Mouse (Mus musculus): ENCODE measurements around the gene Chpt1. TPM values are rescaled to one million over a fixed set of nuclear protein-coding genes. Genes with fewer than 3 reads are reported as not detected.
"Not testable (repeated sequence)": the region's sequence is repeated elsewhere in the genome, so short reads cannot be mapped to it uniquely, and the experiment has no call there.

Gene Chpt1
- polyA plus RNA-seq, 1 experiment from 2014 or later: 4.7 TPM

- H3K36me3 ChIP-seq (replicated peaks): no peaks in the 10 kb centered on the region
- H3K27ac ChIP-seq (replicated peaks): no peak overlapping the region
- no peaks in the 10 kb centered on the region for H3K4me1 ChIP-seq (replicated peaks)
- 47% methylated on average over 4 of the region's 4 CpGs for WGBS (ENCODE audit: insufficient replicate concordance)
- no peak for ATAC-seq (ENCODE audit: insufficient read depth)
- no peaks in the 10 kb centered on the region for H3K9me3 ChIP-seq (replicated peaks)
- H3K4me2 ChIP-seq: no peak overlapping the region
- H3K27me3 ChIP-seq: no peaks in the 10 kb centered on the region
- H3K4me3 ChIP-seq (replicated peaks): no peak overlapping the region
- H3K9ac ChIP-seq: no peak overlapping the region
Observed at GRCm38 (mm10) chr10:88494959-88495587, 8.8 kb downstream of the Chpt1 start.

GRCm38 (mm10) chr10:88492658-88493057 lies 11.2 kb downstream of the Chpt1 start:
- WGBS (ENCODE audit: insufficient replicate concordance): 55% methylated on average over 8 of the region's 8 CpGs
- Histone ChIP-seq H3K27me3 (no peaks in the 10 kb centered on the region), H3K36me3 (replicated peaks) (no peaks in the 10 kb centered on the region), H3K27ac (replicated peaks) (no peak overlapping the region), H3K9me3 (replicated peaks) (no peaks in the 10 kb centered on the region), H3K4me1 (replicated peaks) (no peaks in the 10 kb centered on the region), H3K9ac (no peak overlapping the region), H3K4me3 (replicated peaks) (no peak overlapping the region), H3K4me2 (no peak overlapping the region)
- no peak for ATAC-seq (ENCODE audit: insufficient read depth)

GRCm38 (mm10) chr10:88491632-88492031 lies 12.2 kb downstream of the Chpt1 start:
- Histone ChIP-seq H3K4me2 (no peak overlapping the region), H3K4me1 (replicated peaks) (no peaks in the 10 kb centered on the region), H3K4me3 (replicated peaks) (no peak overlapping the region), H3K9me3 (replicated peaks) (no peaks in the 10 kb centered on the region), H3K36me3 (replicated peaks) (no peaks in the 10 kb centered on the region), H3K27ac (replicated peaks) (no peak overlapping the region), H3K27me3 (no peaks in the 10 kb centered on the region), H3K9ac (no peak overlapping the region)
- ATAC-seq (ENCODE audit: insufficient read depth): no peak
- WGBS (ENCODE audit: insufficient replicate concordance): 40% methylated on average over 7 of the region's 7 CpGs

GRCm38 (mm10) chr10:88488629-88489028 lies 15.2 kb downstream of the Chpt1 start:
- no peaks in the 10 kb centered on the region for H3K4me1 ChIP-seq (replicated peaks)
- H3K9me3 ChIP-seq (replicated peaks): no peaks in the 10 kb centered on the region
- no peaks in the 10 kb centered on the region for H3K36me3 ChIP-seq (replicated peaks)
- no peak overlapping the region for H3K4me3 ChIP-seq (replicated peaks)
- 76% methylated on average over 5 of the region's 5 CpGs for WGBS (ENCODE audit: insufficient replicate concordance)
- no peak for ATAC-seq (ENCODE audit: insufficient read depth)
- no peak overlapping the region for H3K27ac ChIP-seq (replicated peaks)
- no peak overlapping the region for H3K9ac ChIP-seq
- no peak overlapping the region for H3K4me2 ChIP-seq
- H3K27me3 ChIP-seq: no peaks in the 10 kb centered on the region

GRCm38 (mm10) chr10:88482866-88483265 lies 21.0 kb downstream of the Chpt1 start:
- H3K27ac ChIP-seq (replicated peaks); H3K9me3 ChIP-seq (replicated peaks); H3K36me3 ChIP-seq (replicated peaks); H3K4me1 ChIP-seq (replicated peaks); ATAC-seq (ENCODE audit: insufficient read depth); H3K27me3 ChIP-seq; H3K4me3 ChIP-seq (replicated peaks); H3K4me2 ChIP-seq; H3K9ac ChIP-seq: not testable (repeated sequence)
- WGBS (ENCODE audit: insufficient replicate concordance): 74% methylated on average over 10 of the region's 10 CpGs

GRCm38 (mm10) chr10:88460122-88460820 lies 43.6 kb downstream of the Chpt1 start:
- WGBS (ENCODE audit: insufficient replicate concordance): 75% methylated on average over 18 of the region's 18 CpGs
- Histone ChIP-seq H3K4me1 (replicated peaks) (no peaks in the 10 kb centered on the region), H3K27me3 (no peaks in the 10 kb centered on the region), H3K4me2 (no peak overlapping the region), H3K9me3 (replicated peaks) (no peaks in the 10 kb centered on the region), H3K27ac (replicated peaks) (no peak overlapping the region), H3K4me3 (replicated peaks) (no peak overlapping the region), H3K36me3 (replicated peaks) (no peaks in the 10 kb centered on the region), H3K9ac (no peak overlapping the region)
- no peak for ATAC-seq (ENCODE audit: insufficient read depth)

- ATAC-seq (ENCODE audit: insufficient read depth): no peak
- H3K4me3 ChIP-seq (replicated peaks): no peak within 1 kb of the TSS
- H3K4me1 ChIP-seq (replicated peaks): no peaks in the 10 kb centered on the region
- no peak within 1 kb of the TSS for H3K9ac ChIP-seq
- H3K4me2 ChIP-seq: no peak within 1 kb of the TSS
- 75% methylated on average over 33 of the region's 33 CpGs for WGBS (ENCODE audit: insufficient replicate concordance)
- no peaks in the 10 kb centered on the region for H3K27me3 ChIP-seq
- no peak within 1 kb of the TSS for H3K27ac ChIP-seq (replicated peaks)
- H3K36me3 ChIP-seq (replicated peaks): no peaks in the 10 kb centered on the region
- H3K9me3 ChIP-seq (replicated peaks): no peaks in the 10 kb centered on the region
Observed at GRCm38 (mm10) chr10:88459502-88459992, 44.3 kb downstream of the Chpt1 start, which contains the start of gene Sycp3. TSS of gene Sycp3 (plus strand) at chr10:88459569.

- H3K36me3 ChIP-seq (replicated peaks): no peaks in the 10 kb centered on the region
- H3K27me3 ChIP-seq: no peaks in the 10 kb centered on the region
- no peak overlapping the region for H3K27ac ChIP-seq (replicated peaks)
- H3K4me2 ChIP-seq: no peak overlapping the region
- no peak overlapping the region for H3K4me3 ChIP-seq (replicated peaks)
- WGBS (ENCODE audit: insufficient replicate concordance): 31% methylated on average over 6 of the region's 6 CpGs
- H3K9ac ChIP-seq: no peak overlapping the region
- ATAC-seq (ENCODE audit: insufficient read depth): no peak
- no peaks in the 10 kb centered on the region for H3K4me1 ChIP-seq (replicated peaks)
- H3K9me3 ChIP-seq (replicated peaks): no peaks in the 10 kb centered on the region
Observed at GRCm38 (mm10) chr10:88457816-88458215, 46.1 kb downstream of the Chpt1 start.

- no peak overlapping the region for H3K4me2 ChIP-seq
- H3K36me3 ChIP-seq (replicated peaks): no peaks in the 10 kb centered on the region
- no peaks in the 10 kb centered on the region for H3K9me3 ChIP-seq (replicated peaks)
- H3K4me3 ChIP-seq (replicated peaks): no peak overlapping the region
- H3K4me1 ChIP-seq (replicated peaks): no peaks in the 10 kb centered on the region
- no peaks in the 10 kb centered on the region for H3K27me3 ChIP-seq
- ATAC-seq (ENCODE audit: insufficient read depth): no peak
- H3K27ac ChIP-seq (replicated peaks): no peak overlapping the region
- H3K9ac ChIP-seq: no peak overlapping the region
- WGBS (ENCODE audit: insufficient replicate concordance): 65% methylated on average over 6 of the region's 6 CpGs
Observed at GRCm38 (mm10) chr10:88451990-88452389, 51.9 kb downstream of the Chpt1 start.

GRCm38 (mm10) chr10:88451221-88451620 lies 52.7 kb downstream of the Chpt1 start:
- Histone ChIP-seq H3K9me3 (replicated peaks) (no peaks in the 10 kb centered on the region), H3K27ac (replicated peaks) (no peak overlapping the region), H3K9ac (no peak overlapping the region), H3K4me1 (replicated peaks) (no peaks in the 10 kb centered on the region), H3K36me3 (replicated peaks) (no peaks in the 10 kb centered on the region), H3K4me3 (replicated peaks) (no peak overlapping the region), H3K27me3 (no peaks in the 10 kb centered on the region), H3K4me2 (no peak overlapping the region)
- ATAC-seq (ENCODE audit: insufficient read depth): no peak
- WGBS (ENCODE audit: insufficient replicate concordance): 63% methylated on average over 2 of the region's 2 CpGs

GRCm38 (mm10) chr10:88441224-88441623 lies 62.6 kb downstream of the Chpt1 start:
- peaks cover 32% of the 10 kb centered on the region for H3K36me3 ChIP-seq (replicated peaks)
- no peaks in the 10 kb centered on the region for H3K4me1 ChIP-seq (replicated peaks)
- no peak overlapping the region for H3K4me3 ChIP-seq (replicated peaks)
- H3K27me3 ChIP-seq: no peaks in the 10 kb centered on the region
- H3K9ac ChIP-seq: no peak overlapping the region
- no peaks in the 10 kb centered on the region for H3K9me3 ChIP-seq (replicated peaks)
- no peak overlapping the region for H3K27ac ChIP-seq (replicated peaks)
- no peak for ATAC-seq (ENCODE audit: insufficient read depth)
- H3K4me2 ChIP-seq: no peak overlapping the region
- 71% methylated on average over 6 of the region's 6 CpGs for WGBS (ENCODE audit: insufficient replicate concordance)

Data from liver, embryonic 15.5 days (tissue).